Mouse (Mus musculus): ENCODE data around the gene Apom.
"Not testable (repeated sequence)": the region's sequence is repeated elsewhere in the genome, so short reads cannot be mapped to it uniquely, and the experiment has no call there.

Apom gene

GRCm38 (mm10) chr17:35127017-35127416, 4.8 kb downstream of the Apom start:
- DNase-seq (ENCODE audit: low spot score), result no peak

GRCm38 (mm10) chr17:35126206-35126611, 5.6 kb downstream of the Apom start, which contains the start of gene D17H6S53E:
D17H6S53E (plus strand) TSS chr17:35126373.
- peak; percentile 76 for DNase-seq (ENCODE audit: low spot score)

- no peak for DNase-seq (ENCODE audit: low spot score)
Measured at GRCm38 (mm10) chr17:35125578-35125977, 6.3 kb downstream of the Apom start.

- no peak for DNase-seq (ENCODE audit: low spot score)
Measured at GRCm38 (mm10) chr17:35125081-35125480, 6.8 kb downstream of the Apom start.

- DNase-seq (ENCODE audit: low spot score), result not testable (repeated sequence)
Measured at GRCm38 (mm10) chr17:35124261-35124896, 7.5 kb downstream of the Apom start.

- not testable (repeated sequence) for DNase-seq (ENCODE audit: low spot score)
Measured at GRCm38 (mm10) chr17:35123287-35123686, 8.6 kb downstream of the Apom start.

- peak; percentile 42 for DNase-seq (ENCODE audit: low spot score)
Measured at GRCm38 (mm10) chr17:35121871-35122303, 10.0 kb downstream of the Apom start, which contains the start of gene Csnk2b. Csnk2b (minus strand) TSS chr17:35122053.

- DNase-seq (ENCODE audit: low spot score), result peak; percentile 99
Measured at GRCm38 (mm10) chr17:35121143-35121799, 10.6 kb downstream of the Apom start, which contains the start of gene Gpank1. Gpank1 (plus strand) TSS chr17:35121455.

- peak; percentile 46 for DNase-seq (ENCODE audit: low spot score)
Measured at GRCm38 (mm10) chr17:35120745-35121142, 11.1 kb downstream of the Apom start.

GRCm38 (mm10) chr17:35115046-35116019, 16.5 kb downstream of the Apom start, which contains the start of gene Ly6g5b:
Ly6g5b (minus strand) TSS chr17:35115428.
- DNase-seq (ENCODE audit: low spot score), result no peak

GRCm38 (mm10) chr17:35111774-35112173, 20.1 kb downstream of the Apom start:
- no peak for DNase-seq (ENCODE audit: low spot score)

GRCm38 (mm10) chr17:35108097-35108496, 23.8 kb downstream of the Apom start, which contains the start of gene Ly6g5c:
Ly6g5c (plus strand) TSS chr17:35108279.
- DNase-seq (ENCODE audit: low spot score), result no peak

GRCm38 (mm10) chr17:35106522-35106921, 25.3 kb downstream of the Apom start:
- no peak for DNase-seq (ENCODE audit: low spot score)

GRCm38 (mm10) chr17:35105740-35106389, 26.0 kb downstream of the Apom start:
- peak; percentile 53 for DNase-seq (ENCODE audit: low spot score)

- no peak for DNase-seq (ENCODE audit: low spot score)
Measured at GRCm38 (mm10) chr17:35104754-35105153, 27.1 kb downstream of the Apom start.

GRCm38 (mm10) chr17:35104079-35104478, 27.8 kb downstream of the Apom start:
- no peak for DNase-seq (ENCODE audit: low spot score)

GRCm38 (mm10) chr17:35103221-35103690, 28.6 kb downstream of the Apom start:
- DNase-seq (ENCODE audit: low spot score), result no peak

- no peak for DNase-seq (ENCODE audit: low spot score)
Measured at GRCm38 (mm10) chr17:35102299-35102698, 29.6 kb downstream of the Apom start.

GRCm38 (mm10) chr17:35101161-35101560, 30.7 kb downstream of the Apom start:
- no peak for DNase-seq (ENCODE audit: low spot score)

GRCm38 (mm10) chr17:35100196-35100765, 31.6 kb downstream of the Apom start:
- DNase-seq (ENCODE audit: low spot score), result no peak

GRCm38 (mm10) chr17:35097164-35097655, 34.6 kb downstream of the Apom start:
- no peak for DNase-seq (ENCODE audit: low spot score)
